Mouse (Mus musculus) hindbrain, embryonic 11.5 days (tissue): Measurements from ENCODE around the gene Gsx2. TPM values are rescaled to one million over a fixed set of nuclear protein-coding genes. Genes with fewer than 3 reads are reported as not detected.
A peak's percentile ranks its signal among the peaks of the same experiment; 100 is the strongest.

ENCODE experiments used
- ATAC-seq: fragments of 200-750 bp; cut with Nextera tagmentation; 2 replicates; pipeline ENCODE4 v1.8.0; 2017; ENCODE audit warnings: mild to moderate bottlenecking, moderate TSS enrichment, moderate library complexity; ENCODE audit not compliant: low FRiP score
- DNase-seq: peaks from one replicate; pipeline ENCODE4 v3.0.0-alpha.2; 2015; ENCODE audit warnings: low spot score
- H3K27ac ChIP-seq: fragments of 300-500 bp; sonication (generic); 2 replicates; pipeline ENCODE4 v1.5.1; 2014; ENCODE audit warnings: mild to moderate bottlenecking, low read depth, low read length
- H3K27me3 ChIP-seq: fragments of 300-500 bp; sonication (generic); 2 replicates; pipeline ENCODE4 v1.6.1; 2014; ENCODE audit warnings: mild to moderate bottlenecking, low read length, moderate library complexity, mixed read lengths; ENCODE audit not compliant: control insufficient read depth, insufficient read depth
- H3K36me3 ChIP-seq: fragments of 300-500 bp; sonication (generic); 2 replicates; pipeline ENCODE4 v1.6.1; 2014; ENCODE audit warnings: mild to moderate bottlenecking, low read length, moderate library complexity, mixed read lengths; ENCODE audit not compliant: control insufficient read depth, insufficient read depth
- H3K4me1 ChIP-seq: fragments of 300-500 bp; sonication (generic); replicated peaks from 2 replicates; pipeline ENCODE4 v1.6.1; 2014; ENCODE audit warnings: low read length, mixed read lengths; ENCODE audit not compliant: control insufficient read depth, insufficient read depth
- H3K4me2 ChIP-seq: fragments of 300-500 bp; sonication (generic); replicated peaks from 2 replicates; pipeline ENCODE4 v1.6.1; 2014; ENCODE audit warnings: mild to moderate bottlenecking, low read depth, low read length
- H3K4me3 ChIP-seq: fragments of 300-500 bp; sonication (generic); 2 replicates; pipeline ENCODE4 v1.5.1; 2014; ENCODE audit warnings: low read depth, low read length
- H3K9ac ChIP-seq: fragments of 300-500 bp; sonication (generic); 2 replicates; pipeline ENCODE4 v1.6.1; 2014; ENCODE audit warnings: low read depth, low read length
- H3K9me3 ChIP-seq: fragments of 300-500 bp; sonication (generic); 2 replicates; pipeline ENCODE4 v1.6.1; 2016; ENCODE audit warnings: low read length; ENCODE audit not compliant: control insufficient read depth
- WGBS: fragments of 180-500 bp; shearing (Covaris S2); extraction: QIAGEN DNeasy Blood & Tissue Kit; methylation state at CpG from one replicate; pipeline ENCODE4 v1.1.7; 2014; 5-methylcytosine and 5-hydroxymethylcytosine counted together
- polyA plus RNA-seq: library from polyadenylated mRNA; unstranded; fragments of >200 nt; fragmentation: Nextera tagmentation; extraction: Ambion mirVana; gene quantifications from 2 replicates; pipeline ENCODE4 v1.2.1, GENCODE M21; 2014

Gsx2 gene
- polyA plus RNA-seq, 1 experiment from 2014 or later = 6.0 TPM

GRCm38 (mm10) chr5:75051109-75051508 is 24.3 kb upstream of the Gsx2 start:
- no peak for DNase-seq
- no peak overlapping the region for H3K4me2 ChIP-seq
- H3K36me3 ChIP-seq = no peaks in the 10 kb centered on the region
- no peak for ATAC-seq
- WGBS = 77% methylated on average over 4 of the region's 4 CpGs
- no peak overlapping the region for H3K9ac ChIP-seq
- H3K27me3 ChIP-seq = peaks cover 4% of the 10 kb centered on the region; the same call in 1 of the 2 replicates
- H3K4me3 ChIP-seq = no peak overlapping the region
- no peaks in the 10 kb centered on the region for H3K4me1 ChIP-seq
- H3K9me3 ChIP-seq = no peaks in the 10 kb centered on the region
- no peak overlapping the region for H3K27ac ChIP-seq

- Histone ChIP-seq H3K36me3 (no peaks in the 10 kb centered on the region), H3K4me3 (no peak overlapping the region), H3K27me3 (peaks cover 25% of the 10 kb centered on the region), H3K4me1 (no peaks in the 10 kb centered on the region; the same call in 1 of the 2 replicates), H3K9ac (no peak overlapping the region), H3K27ac (no peak overlapping the region), H3K9me3 (peaks cover 3% of the 10 kb centered on the region; the same call in 1 of the 2 replicates), H3K4me2 (no peak overlapping the region)
- DNase-seq (peak; percentile 19), ATAC-seq (0 out of 2 replicates have a peak, but pooled peaks have one; percentile 22)
- WGBS = 24% methylated on average over 4 of the region's 4 CpGs
Measured at GRCm38 (mm10) chr5:75063177-75063576, 12.2 kb upstream of the Gsx2 start.

GRCm38 (mm10) chr5:75066715-75067114 is 8.7 kb upstream of the Gsx2 start:
- Histone ChIP-seq H3K36me3 (no peaks in the 10 kb centered on the region), H3K9ac (no peak overlapping the region), H3K4me1 (peaks cover 7% of the 10 kb centered on the region), H3K27me3 (peaks cover 53% of the 10 kb centered on the region), H3K27ac (no peak overlapping the region), H3K4me3 (peak overlapping the region; percentile 26), H3K9me3 (peaks cover 3% of the 10 kb centered on the region; the same call in 1 of the 2 replicates), H3K4me2 (peak overlapping the region; percentile 64)
- DNase-seq (peak; percentile 11), ATAC-seq (no peak)
- 2% methylated on average over 9 of the region's 10 CpGs for WGBS

GRCm38 (mm10) chr5:75067125-75067756 is 8.2 kb upstream of the Gsx2 start:
- Histone ChIP-seq H3K27ac (no peak overlapping the region), H3K9me3 (peaks cover 3% of the 10 kb centered on the region; the same call in 1 of the 2 replicates), H3K36me3 (no peaks in the 10 kb centered on the region), H3K9ac (0 out of 2 replicates have a peak overlapping the region, but pooled peaks have one; percentile 15), H3K4me2 (peak overlapping the region; percentile 64), H3K4me1 (peaks cover 7% of the 10 kb centered on the region), H3K4me3 (peak overlapping the region; percentile 26), H3K27me3 (peaks cover 58% of the 10 kb centered on the region)
- 2% methylated on average over 30 of the region's 30 CpGs for WGBS
- DNase-seq (peak; percentile 73), ATAC-seq (no peak)

GRCm38 (mm10) chr5:75070132-75070531 is 5.3 kb upstream of the Gsx2 start:
- Histone ChIP-seq H3K27ac (no peak overlapping the region), H3K27me3 (peaks cover 87% of the 10 kb centered on the region), H3K4me3 (no peak overlapping the region), H3K4me2 (no peak overlapping the region; the same call in 1 of the 2 replicates), H3K9me3 (peaks cover 3% of the 10 kb centered on the region; the same call in 1 of the 2 replicates), H3K9ac (no peak overlapping the region), H3K36me3 (no peaks in the 10 kb centered on the region), H3K4me1 (peaks cover 9% of the 10 kb centered on the region)
- 0% methylated on average over 13 of the region's 13 CpGs for WGBS
- DNase-seq (peak; percentile 51), ATAC-seq (peak; percentile 46; the same call in 1 of the 2 replicates)

- peaks cover 11% of the 10 kb centered on the region for H3K4me1 ChIP-seq
- no peak overlapping the region for H3K9ac ChIP-seq
- ATAC-seq = peak; percentile 47; the same call in 1 of the 2 replicates
- 0% methylated on average over 23 of the region's 23 CpGs for WGBS
- H3K9me3 ChIP-seq = no peaks in the 10 kb centered on the region
- H3K36me3 ChIP-seq = no peaks in the 10 kb centered on the region
- peaks cover 92% of the 10 kb centered on the region for H3K27me3 ChIP-seq
- peak overlapping the region; percentile 23 for H3K4me2 ChIP-seq
- no peak overlapping the region for H3K4me3 ChIP-seq
- peak; percentile 64 for DNase-seq
- H3K27ac ChIP-seq = 0 out of 2 replicates have a peak overlapping the region, but pooled peaks have one; percentile 10
Measured at GRCm38 (mm10) chr5:75070656-75071375, 4.6 kb upstream of the Gsx2 start.

- 0% methylated on average over 10 of the region's 10 CpGs for WGBS
Measured at GRCm38 (mm10) chr5:75071951-75072350, 3.5 kb upstream of the Gsx2 start.

GRCm38 (mm10) chr5:75072532-75072931 is 2.9 kb upstream of the Gsx2 start:
- Histone ChIP-seq H3K4me1 (peaks cover 12% of the 10 kb centered on the region), H3K9ac (no peak overlapping the region), H3K4me3 (no peak overlapping the region), H3K4me2 (no peak overlapping the region), H3K36me3 (no peaks in the 10 kb centered on the region), H3K27me3 (peaks cover 93% of the 10 kb centered on the region), H3K9me3 (no peaks in the 10 kb centered on the region), H3K27ac (no peak overlapping the region)
- no peak for DNase-seq
- ATAC-seq = no peak
- under 1% methylated on average over 4 of the region's 4 CpGs for WGBS

More at GRCm38 (mm10) chr5:75071951-75072350, 3.5 kb upstream of the Gsx2 start:
- ATAC-seq = 0 out of 2 replicates have a peak, but pooled peaks have one; percentile 13
- H3K4me1 ChIP-seq = peaks cover 12% of the 10 kb centered on the region
- no peaks in the 10 kb centered on the region for H3K36me3 ChIP-seq
- no peak overlapping the region for H3K27ac ChIP-seq
- H3K9me3 ChIP-seq = no peaks in the 10 kb centered on the region
- no peak overlapping the region for H3K4me3 ChIP-seq
- H3K4me2 ChIP-seq = no peak overlapping the region
- no peak overlapping the region for H3K9ac ChIP-seq
- DNase-seq = peak; percentile 58
- H3K27me3 ChIP-seq = peaks cover 94% of the 10 kb centered on the region
